Mouse (Mus musculus): ENCODE results near the gene Lrrc75a.

DNA sequence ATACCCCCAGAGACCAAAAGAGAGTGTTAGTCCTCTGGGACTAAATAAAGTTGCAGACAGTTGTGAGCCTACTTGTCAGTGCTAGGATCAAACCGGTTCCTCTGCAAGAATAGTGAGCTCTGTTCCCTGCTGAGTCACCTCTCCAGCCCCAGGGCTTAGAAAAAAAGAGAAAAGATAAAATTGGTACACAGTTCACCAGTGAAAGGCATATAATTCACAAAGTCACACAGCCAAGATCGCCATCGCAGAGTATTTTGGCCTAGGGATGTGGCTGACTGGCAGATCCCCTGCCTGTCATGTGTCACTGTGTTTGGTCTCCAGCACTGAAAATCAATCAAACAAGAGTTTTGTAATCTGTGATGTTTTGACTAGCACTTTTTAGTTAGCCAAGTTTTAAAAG is 80.0 kb downstream of the Lrrc75a start:
- TF ChIP-seq POLR2A (IDR thresholded peaks at IDR 0.05; ENCODE audit: borderline replicate concordance, low read depth, low read length) (no peak), CTCF (IDR thresholded peaks at IDR 0.05; ENCODE audit: low read depth, low read length) (no peak)

Data from bone marrow macrophage, adult 2 months (primary cell).